Comparison of ENCODE assay signal across 8 mouse cellular contexts in genomic region chr6:38297580-38298245, GRCm38 (mm10). TPM values are rescaled to one million over a fixed set of nuclear protein-coding genes. Genes with fewer than 3 reads are reported as not detected.
A peak's percentile ranks its signal among the peaks of the same experiment; 100 is the strongest.
DNase-seq lines count a peak whose midpoint lies in the region; ATAC-seq and TF ChIP-seq lines count a peak whose summit lies in the region.

No protein-coding gene starts in this region.

- peak overlapping the region; percentile 97 for H3K27ac ChIP-seq in heart, embryonic 11.5 days (ENCODE audit: low read depth, low read length)
- H3K27ac ChIP-seq in ES-Bruce4 (ENCODE audit: insufficient read depth, low read length) = no peak overlapping the region
- no peak overlapping the region for H3K27ac ChIP-seq in liver, postnatal 0 days (ENCODE audit: low read depth)

- DNase-seq in heart, adult 18-20 months = no peak
- no peak for DNase-seq in liver, postnatal 0 days
- no peak for DNase-seq in retina, postnatal 1 day
- DNase-seq in cerebellum, postnatal 14 days = no peak
- no peak for DNase-seq in layer of hippocampus, adult 18-20 months (ENCODE audit: low spot score in 2 of 2)

- H3K36me3 ChIP-seq in heart, embryonic 11.5 days (ENCODE audit: control insufficient read depth, insufficient read depth, low read length) = peaks cover 22% of the 10 kb centered on the region
- peaks cover 7% of the 10 kb centered on the region; the same call in 1 of the 2 replicates for H3K36me3 ChIP-seq in ES-Bruce4 (ENCODE audit: control insufficient read depth, insufficient read depth, low read length, poor library complexity, severe bottlenecking)
- peaks cover 13% of the 10 kb centered on the region for H3K36me3 ChIP-seq in liver, postnatal 0 days (replicated peaks; ENCODE audit: insufficient read depth, low read length)

- H3K9ac ChIP-seq in heart, embryonic 11.5 days (ENCODE audit: low read depth, low read length) = peak overlapping the region; percentile 98
- H3K9ac ChIP-seq in ES-Bruce4 (ENCODE audit: low read depth, poor library complexity, severe bottlenecking) = peak overlapping the region; percentile 72; the same call in 1 of the 2 replicates
- H3K9ac ChIP-seq in liver, postnatal 0 days (replicated peaks) = peak overlapping the region; percentile 66

- ATAC-seq in heart, embryonic 11.5 days (replicated peaks; ENCODE audit: insufficient number of reproducible peaks, low FRiP score, low TSS enrichment) = no peak
- ATAC-seq in granulocyte monocyte progenitor cell, adult 5-6 weeks (replicated peaks; ENCODE audit: poor library complexity, severe bottlenecking) = 0 out of 2 replicates have a peak, but pooled peaks have one; percentile 5
- ATAC-seq in liver, postnatal 0 days = no peak

- peak overlapping the region; percentile 86 for H3K4me3 ChIP-seq in heart, embryonic 11.5 days (ENCODE audit: low read depth, low read length)
- no peak overlapping the region for H3K4me3 ChIP-seq in ES-Bruce4 (ENCODE audit: low read depth, low read length)
- H3K4me3 ChIP-seq in liver, postnatal 0 days (ENCODE audit: low read depth, low read length) = no peak overlapping the region; the same call in 1 of the 2 replicates

- no peaks in the 10 kb centered on the region for H3K9me3 ChIP-seq in heart, embryonic 11.5 days (replicated peaks; ENCODE audit: control insufficient read depth, low read length)
- H3K9me3 ChIP-seq in ES-Bruce4 (replicated peaks; ENCODE audit: control insufficient read depth, insufficient read depth, low read length, poor library complexity, severe bottlenecking) = peaks cover 2% of the 10 kb centered on the region; the same call in 1 of the 2 replicates
- no peaks in the 10 kb centered on the region for H3K9me3 ChIP-seq in liver, postnatal 0 days (ENCODE audit: low read length)

- H3K4me1 ChIP-seq in heart, embryonic 11.5 days (ENCODE audit: control insufficient read depth, insufficient read depth, low read length) = peaks cover 6% of the 10 kb centered on the region; the same call in 1 of the 2 replicates
- H3K4me1 ChIP-seq in ES-Bruce4 (ENCODE audit: control insufficient read depth, insufficient read depth, low read length) = peaks cover 1% of the 10 kb centered on the region
- peaks cover 15% of the 10 kb centered on the region for H3K4me1 ChIP-seq in liver, postnatal 0 days (ENCODE audit: insufficient read depth)

- H3K4me2 ChIP-seq in heart, embryonic 11.5 days = peak overlapping the region; percentile 76
- peak overlapping the region; percentile 87 for H3K4me2 ChIP-seq in liver, postnatal 0 days (ENCODE audit: low read depth, low read length)

- no peak for TF ChIP-seq POLR2A in ES-Bruce4 (IDR thresholded peaks at IDR 0.05; ENCODE audit: insufficient read depth, low read length)

- no peak for TF ChIP-seq CTCF in ES-Bruce4 (IDR thresholded peaks at IDR 0.05; ENCODE audit: low read depth, low read length)
- TF ChIP-seq CTCF in liver, postnatal 0 days (IDR thresholded peaks at IDR 0.05; ENCODE audit: low read depth) = no peak

- H3K27me3 ChIP-seq in heart, embryonic 11.5 days (ENCODE audit: control insufficient read depth, insufficient read depth, low read length) = no peaks in the 10 kb centered on the region
- 0 out of 2 replicates have a peak, but pooled peaks cover 2% of the 10 kb centered on the region for H3K27me3 ChIP-seq in ES-Bruce4 (ENCODE audit: control insufficient read depth, insufficient read depth, low read length, poor library complexity, severe bottlenecking)
- no peaks in the 10 kb centered on the region for H3K27me3 ChIP-seq in liver, postnatal 0 days (ENCODE audit: insufficient read depth, low read length)

- WGBS in heart, embryonic 11.5 days (ENCODE audit: insufficient replicate concordance) = 45% methylated on average over 12 of the region's 12 CpGs
- WGBS in liver, postnatal 0 days (ENCODE audit: insufficient replicate concordance) = 56% methylated on average over 12 of the region's 12 CpGs

- TF ChIP-seq EP300 in ES-Bruce4 (IDR thresholded peaks at IDR 0.05; ENCODE audit: insufficient read depth, low read depth, low read length) = no peak
- TF ChIP-seq EP300 in liver, postnatal 0 days (IDR thresholded peaks at IDR 0.05; ENCODE audit: low read depth) = no peak

RNA-seq across cellular contexts. Expression of gene Zc3hav1l, which starts 1.3 kb away (rescaled TPM):
- 10.4 and 11.6 TPM in 2 replicates for polyA plus RNA-seq in heart, embryonic 11.5 days (2014; fragmentation: Nextera tagmentation; extraction: Ambion mirVana)
- 1 to 10 TPM; 1.1 to 1.3 TPM for total RNA-seq in heart, adult 18-20 months (2021)
- 22.8 and 23.2 TPM in 2 replicates for polyA plus RNA-seq in ES-Bruce4 (2011; ENCODE audit: insufficient read depth, insufficient read length, low read depth, missing spikeins)
- 19.3 and 23.8 TPM in 2 replicates for total RNA-seq in granulocyte monocyte progenitor cell, adult 5-6 weeks (2014; fragmentation: Nextera tagmentation)
- total RNA-seq in granulocyte monocyte progenitor cell, adult 5-6 weeks (2017) = 4.1 and 5.1 TPM in 2 replicates
- 0.59 and 0.61 TPM in 2 replicates for polyA plus RNA-seq in liver, postnatal 0 days (2015; fragmentation: Nextera tagmentation; extraction: Ambion mirVana)
- 1 to 10 TPM; 4.5 to 4.6 TPM for total RNA-seq in layer of hippocampus, adult 18-20 months (2021)

RNA-seq across cellular contexts. Expression of gene D630045J12Rik, which starts 43.9 kb away (rescaled TPM):
- polyA plus RNA-seq in heart, embryonic 11.5 days (2014; fragmentation: Nextera tagmentation; extraction: Ambion mirVana) = 3.3 and 3.7 TPM in 2 replicates
- 1 to 10 TPM; 1.6 TPM for total RNA-seq in heart, adult 18-20 months (2021)
- 8.3 and 10.8 TPM in 2 replicates for polyA plus RNA-seq in ES-Bruce4 (2011; ENCODE audit: insufficient read depth, insufficient read length, low read depth, missing spikeins)
- total RNA-seq in granulocyte monocyte progenitor cell, adult 5-6 weeks (2014; fragmentation: Nextera tagmentation) = 2.0 and 2.2 TPM in 2 replicates
- 0.15 and 0.22 TPM in 2 replicates for total RNA-seq in granulocyte monocyte progenitor cell, adult 5-6 weeks (2017)
- 0.13 and 0.18 TPM in 2 replicates for polyA plus RNA-seq in liver, postnatal 0 days (2015; fragmentation: Nextera tagmentation; extraction: Ambion mirVana)
- 10 to 100 TPM; 35.1 to 36.3 TPM for total RNA-seq in layer of hippocampus, adult 18-20 months (2021)

RNA-seq across cellular contexts. Expression of gene Zc3hav1, which starts 56.7 kb away (rescaled TPM):
- polyA plus RNA-seq in heart, embryonic 11.5 days (2014; fragmentation: Nextera tagmentation; extraction: Ambion mirVana) = 8.0 and 11.3 TPM in 2 replicates
- total RNA-seq in heart, adult 18-20 months (2021) = 10 to 100 TPM; 16.2 to 18.9 TPM
- polyA plus RNA-seq in ES-Bruce4 (2011; ENCODE audit: insufficient read depth, insufficient read length, low read depth, missing spikeins) = 37.6 and 39.1 TPM in 2 replicates
- total RNA-seq in granulocyte monocyte progenitor cell, adult 5-6 weeks (2014; fragmentation: Nextera tagmentation) = 46.8 and 48.4 TPM in 2 replicates
- total RNA-seq in granulocyte monocyte progenitor cell, adult 5-6 weeks (2017) = 47.6 and 53.1 TPM in 2 replicates
- polyA plus RNA-seq in liver, postnatal 0 days (2015; fragmentation: Nextera tagmentation; extraction: Ambion mirVana) = 14.7 and 16.6 TPM in 2 replicates
- total RNA-seq in layer of hippocampus, adult 18-20 months (2021) = 1 to 10 TPM; 5.1 to 7.1 TPM

Comparison
In these comparisons a context has a peak if more than half of its experiments do, and no peak if none do; other contexts are left out.
1. RNA of gene D630045J12Rik, which starts 43.9 kb away (total RNA-seq): 35.1 to 36.3 TPM in layer of hippocampus, adult 18-20 months; 0.15 to 2.2 TPM in granulocyte monocyte progenitor cell, adult 5-6 weeks and 1.6 TPM in heart, adult 18-20 months; every median in the first group is over 10 times any median in the second.
2. Peak in every context shown above with its lines, with median percentiles within 50 percentile points of each other: H3K9ac ChIP-seq.